Mouse (Mus musculus): ENCODE data around the gene Abcg1.

DNA sequence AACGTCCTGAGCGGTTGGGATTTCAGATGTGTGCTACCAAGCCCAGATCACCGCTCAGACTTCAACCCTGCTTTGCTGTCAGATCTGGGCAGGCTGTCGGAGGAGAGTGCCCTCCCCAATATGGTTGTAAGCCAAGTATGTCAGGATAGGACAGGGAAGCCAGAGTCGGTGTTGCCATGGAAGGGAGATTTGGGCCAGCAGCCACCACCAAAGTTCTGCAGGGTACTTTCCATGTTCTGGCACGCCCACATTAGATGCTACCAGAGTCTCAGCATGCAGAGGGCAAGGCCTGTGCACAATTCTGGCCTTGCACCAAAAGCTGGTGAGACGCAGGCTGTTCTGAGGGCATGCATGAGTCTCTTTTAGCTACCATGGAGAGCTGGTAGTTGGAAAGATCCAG lies 28.7 kb downstream of the Abcg1 start:
- no peak for TF ChIP-seq POLR2A (IDR thresholded peaks at IDR 0.05; ENCODE audit: insufficient read depth, low read length)
- TF ChIP-seq CTCF (IDR thresholded peaks at IDR 0.05; ENCODE audit: low read depth, low read length): no peak
